Comparison of ENCODE assay signal across 10 mouse cellular contexts in genomic region chr14:100224151-100224550, GRCm38 (mm10).
DNase-seq lines count a peak whose midpoint lies in the region; ATAC-seq and TF ChIP-seq lines count a peak whose summit lies in the region.
"Had no signal": no experiment of that assay in that cellular context is flagged by ENCODE, and none has a peak within 500 bp of the region (broad histone marks: within the 10 kb centered on the region; RNA-seq: fewer than 3 reads in every experiment).

No protein-coding gene starts in this region.

- no peaks in the 10 kb centered on the region for H3K9me3 ChIP-seq in embryonic facial prominence, embryonic 14.5 days (ENCODE audit: control insufficient read depth, low read length)
- no peaks in the 10 kb centered on the region for H3K9me3 ChIP-seq in lung, postnatal 0 days (ENCODE audit: low read length)
- H3K9me3 ChIP-seq: hindbrain, embryonic 10.5 days; midbrain, embryonic 12.5 days had no signal

- H3K4me2 ChIP-seq in embryonic facial prominence, embryonic 14.5 days (ENCODE audit: low read depth, low read length) = no peak overlapping the region
- H3K4me2 ChIP-seq in lung, postnatal 0 days (replicated peaks; ENCODE audit: low read depth, low read length) = no peak overlapping the region
- H3K4me2 ChIP-seq: midbrain, embryonic 12.5 days had no signal

- 37% methylated on average over 4 of the region's 4 CpGs for WGBS in embryonic facial prominence, embryonic 14.5 days
- 42% methylated on average over 4 of the region's 4 CpGs for WGBS in kidney, adult 2 months
- 14% methylated on average over 4 of the region's 4 CpGs for WGBS in lung, postnatal 0 days

- peak; percentile 27 for DNase-seq in layer of hippocampus, adult 11-12 months (ENCODE audit: low spot score)
- no peak for DNase-seq in layer of hippocampus, adult 18-20 months (ENCODE audit: low spot score in 2 of 2)
- peak; percentile 28 for DNase-seq in embryonic facial prominence, embryonic 14.5 days (ENCODE audit: low spot score)
- DNase-seq in kidney, adult 2 months = peak; percentile 85
- DNase-seq in lung, postnatal 0 days (ENCODE audit: low spot score) = peak; percentile 8
- no peak for DNase-seq in thymus, postnatal 25 days
- DNase-seq in retina, embryonic 14.5 days (ENCODE audit: low spot score) = no peak
- DNase-seq: cerebellum, adult 18-20 months had no signal

- TF ChIP-seq POLR2A in kidney, adult 2 months (IDR thresholded peaks at IDR 0.05; ENCODE audit: low read depth, low read length) = no peak

- no peaks in the 10 kb centered on the region for H3K36me3 ChIP-seq in embryonic facial prominence, embryonic 14.5 days (ENCODE audit: control insufficient read depth, insufficient read depth, low read length)
- no peaks in the 10 kb centered on the region for H3K36me3 ChIP-seq in kidney, adult 2 months (ENCODE audit: control insufficient read depth, insufficient read depth, low read length)
- H3K36me3 ChIP-seq in lung, postnatal 0 days (ENCODE audit: insufficient read depth, low read length) = no peaks in the 10 kb centered on the region
- H3K36me3 ChIP-seq: hindbrain, embryonic 10.5 days; midbrain, embryonic 12.5 days had no signal

- H3K9ac ChIP-seq in embryonic facial prominence, embryonic 14.5 days (ENCODE audit: low read depth, low read length) = no peak overlapping the region
- no peak overlapping the region for H3K9ac ChIP-seq in lung, postnatal 0 days (replicated peaks; ENCODE audit: low read depth)
- H3K9ac ChIP-seq: midbrain, embryonic 12.5 days had no signal

- TF ChIP-seq EP300 in lung, postnatal 0 days (IDR thresholded peaks at IDR 0.05) = no peak

- TF ChIP-seq CTCF in kidney, adult 2 months (conservative IDR thresholded peaks at IDR 0.05; ENCODE audit: insufficient read depth, insufficient read length, low read depth, low read length) = no peak
- TF ChIP-seq CTCF in lung, postnatal 0 days (IDR thresholded peaks at IDR 0.05) = no peak

- no peaks in the 10 kb centered on the region; the same call in 1 of the 2 replicates for H3K4me1 ChIP-seq in embryonic facial prominence, embryonic 14.5 days (ENCODE audit: control insufficient read depth, insufficient read depth, low read length)
- H3K4me1 ChIP-seq in kidney, adult 2 months (ENCODE audit: control insufficient read depth, insufficient read depth, low read length) = peaks cover 8% of the 10 kb centered on the region
- H3K4me1 ChIP-seq in lung, postnatal 0 days (ENCODE audit: insufficient read depth, low read depth, low read length) = no peaks in the 10 kb centered on the region

- no peak overlapping the region for H3K27ac ChIP-seq in embryonic facial prominence, embryonic 14.5 days (replicated peaks; ENCODE audit: low read depth, low read length)
- peak overlapping the region; percentile 41 for H3K27ac ChIP-seq in kidney, adult 2 months (ENCODE audit: insufficient read depth, low read depth, low read length)
- no peak overlapping the region for H3K27ac ChIP-seq in lung, postnatal 0 days (ENCODE audit: low read length)
- H3K27ac ChIP-seq: hindbrain, embryonic 10.5 days; midbrain, embryonic 12.5 days had no signal

- no peak for ATAC-seq in embryonic facial prominence, embryonic 14.5 days (ENCODE audit: low read depth)
- no peak for ATAC-seq in lung, postnatal 0 days

- H3K27me3 ChIP-seq in embryonic facial prominence, embryonic 14.5 days (replicated peaks; ENCODE audit: control insufficient read depth, insufficient read depth, low read length) = no peaks in the 10 kb centered on the region
- no peaks in the 10 kb centered on the region for H3K27me3 ChIP-seq in kidney, adult 2 months (replicated peaks; ENCODE audit: control insufficient read depth, insufficient read depth, low read length)
- no peaks in the 10 kb centered on the region for H3K27me3 ChIP-seq in lung, postnatal 0 days (replicated peaks; ENCODE audit: insufficient read depth, low read length)
- H3K27me3 ChIP-seq: midbrain, embryonic 12.5 days had no signal

- H3K4me3 ChIP-seq in embryonic facial prominence, embryonic 14.5 days (ENCODE audit: low read depth, low read length) = no peak overlapping the region
- no peak overlapping the region for H3K4me3 ChIP-seq in kidney, adult 2 months (ENCODE audit: insufficient read depth, low read depth, low read length)
- no peak overlapping the region for H3K4me3 ChIP-seq in lung, postnatal 0 days (ENCODE audit: low read depth, low read length)
- H3K4me3 ChIP-seq: hindbrain, embryonic 10.5 days; midbrain, embryonic 12.5 days had no signal

Comparison
In these comparisons a context has a peak if more than half of its experiments do, and no peak if none do; other contexts are left out.
1. DNase-seq: peak in layer of hippocampus, adult 11-12 months (single experiment), embryonic facial prominence, embryonic 14.5 days (single experiment), kidney, adult 2 months (single experiment) and lung, postnatal 0 days (single experiment); none in layer of hippocampus, adult 18-20 months (0 of 2), thymus, postnatal 25 days (single experiment) and retina, embryonic 14.5 days (single experiment).